Mouse (Mus musculus) heart, postnatal 10 days (tissue): Measurements from ENCODE around the gene Rrp36. TPM values are rescaled to one million over a fixed set of nuclear protein-coding genes. Genes with fewer than 3 reads are reported as not detected.

Experiments used
- DNase-seq, 2 experiments: peaks; one replicate each; pipeline ENCODE4 v3.0.0; 2021
- intact Hi-C: fragments of 180-260 bp; cut with DNase I; formaldehyde crosslinking; loops from one replicate; pipeline ENCODE4 v1.15.1; 2025
- total RNA-seq, 2 experiments: library from RNA; stranded (reverse); gene quantifications; 2 replicates each; pipeline ENCODE4 v1.2.3; 2021

Rrp36 gene
- 10 to 100 TPM; 12.9 to 19.0 TPM for total RNA-seq

DNA sequence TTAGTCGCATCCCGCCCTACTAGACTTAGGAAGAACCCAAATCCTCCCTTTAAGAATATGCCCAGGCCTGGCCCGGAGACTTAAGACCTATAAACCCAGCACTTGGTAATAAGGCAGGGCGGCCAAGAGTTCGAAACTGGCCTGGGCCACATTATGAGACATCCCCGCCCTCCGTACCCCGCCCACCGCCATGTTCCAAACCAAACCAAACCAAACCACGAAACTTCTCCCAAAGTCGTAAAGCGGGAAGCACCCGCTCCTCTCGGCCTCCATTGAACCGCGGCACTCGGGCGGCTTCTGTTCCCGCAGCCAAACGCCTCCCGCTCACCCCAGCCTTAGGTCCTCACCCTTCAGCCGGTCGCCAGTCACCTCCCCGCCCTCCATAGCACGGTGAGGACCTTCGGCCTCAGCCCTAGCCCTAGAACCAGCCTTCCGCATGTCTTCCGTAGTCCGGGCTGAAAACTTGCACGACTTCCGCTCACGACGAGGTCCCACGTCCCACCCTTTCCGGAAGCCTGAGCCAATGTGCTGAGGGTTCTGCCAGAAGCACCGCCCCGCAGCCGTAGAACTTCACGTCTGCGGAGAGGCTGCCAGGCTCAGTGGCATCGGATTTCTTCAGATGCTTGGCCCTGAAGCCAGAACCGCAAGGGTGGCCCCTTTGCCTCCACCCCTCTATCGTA is at the start of gene Rrp36:
Gene Rrp36 (minus strand): TSS at position 503 of the 680 bp plus-strand sequence.
- intact Hi-C loops, result loop anchor here (1.0 to 2.0 kb wide), 2 partner anchors 24 to 41 kb away; partner anchors contain the start of gene Cul7
- peak; percentile 95 to 97 for DNase-seq

DNA sequence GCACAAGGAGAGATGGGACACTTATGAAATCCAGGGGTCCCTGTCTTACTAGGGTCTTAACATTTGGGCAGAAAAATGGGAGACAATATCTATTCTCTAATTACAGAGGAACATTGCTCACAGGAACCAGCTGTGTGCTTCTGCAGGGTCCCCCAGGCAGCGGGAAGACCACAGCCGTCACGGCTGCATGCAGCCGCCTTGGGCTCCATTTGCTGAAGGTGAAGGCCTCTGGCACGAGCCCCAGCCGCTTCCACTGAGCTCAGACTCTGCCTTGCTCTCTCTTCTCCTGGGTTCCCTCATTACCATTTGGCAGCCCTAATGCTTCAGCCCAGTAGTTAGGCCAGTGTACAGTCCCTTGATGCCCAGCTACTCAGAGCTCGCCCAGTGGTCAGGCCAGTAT is 46.9 kb upstream of the Rrp36 start:
- intact Hi-C loops, result no loop called here
- DNase-seq, result no peak

DNA sequence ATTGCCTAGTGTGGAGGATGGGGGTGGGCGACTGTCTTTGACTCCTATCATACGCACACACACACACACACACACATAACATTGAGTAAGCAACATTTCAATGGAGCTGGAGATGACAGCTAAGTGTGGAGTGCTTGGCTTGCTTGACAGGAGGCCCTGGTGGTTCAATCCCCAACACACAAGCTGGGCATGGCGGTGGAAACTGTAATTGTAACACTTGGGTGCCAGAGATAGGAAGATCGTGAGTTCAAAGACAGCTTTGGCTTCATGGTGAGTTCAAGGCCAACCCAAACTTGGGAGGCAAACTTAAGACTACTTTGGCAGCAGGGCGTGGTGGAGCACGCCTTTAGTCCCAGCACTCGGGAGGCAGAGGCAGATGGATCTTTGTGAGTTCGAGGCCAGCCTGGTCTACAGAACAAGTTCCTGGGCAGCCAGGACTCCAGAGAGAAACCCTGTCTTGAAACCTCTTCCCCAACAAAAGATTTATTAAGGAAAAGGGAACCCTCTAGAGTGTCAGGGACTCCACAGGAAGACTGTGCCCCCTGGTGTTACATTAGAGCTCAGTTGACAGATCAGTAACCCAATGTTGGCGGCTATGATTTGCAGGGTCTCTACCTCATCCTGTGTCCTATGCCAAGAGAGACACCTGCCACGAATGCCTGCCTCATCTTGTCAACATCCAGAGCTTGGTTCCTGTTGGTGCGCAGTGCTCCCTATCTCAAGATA is 40.8 kb upstream of the Rrp36 start:
- DNase-seq, result peak in 1 of 2 experiments; percentile 49
- intact Hi-C loops, result loop anchor here (2.0 to 5.0 kb wide), 2 partner anchors 40 to 188 kb away; partner anchors contain the start of gene Rrp36

DNA sequence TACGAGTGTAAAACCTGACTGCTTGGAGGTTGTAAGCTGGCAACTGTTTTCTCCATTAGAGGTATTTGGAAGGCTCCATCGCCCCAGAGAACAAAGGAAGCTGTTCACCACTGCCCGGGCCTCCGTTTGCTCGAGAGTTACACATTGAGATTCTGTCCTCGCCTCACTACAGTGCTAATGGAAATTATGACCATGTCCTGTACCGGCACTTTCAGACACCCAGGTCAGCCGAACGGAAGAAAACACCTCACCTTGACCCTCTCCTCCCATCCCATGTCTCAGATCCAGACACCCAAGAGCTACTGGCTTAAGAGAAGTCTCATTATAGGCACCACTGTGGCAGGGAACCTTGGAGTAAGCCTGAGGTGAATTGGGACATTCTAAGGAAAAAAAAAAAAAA is 39.7 kb upstream of the Rrp36 start:
- intact Hi-C loops, result loop anchor here (2.0 kb wide), 1 partner anchor 39 kb away; the partner anchor contains the start of gene Rrp36
- DNase-seq, result no peak

DNA sequence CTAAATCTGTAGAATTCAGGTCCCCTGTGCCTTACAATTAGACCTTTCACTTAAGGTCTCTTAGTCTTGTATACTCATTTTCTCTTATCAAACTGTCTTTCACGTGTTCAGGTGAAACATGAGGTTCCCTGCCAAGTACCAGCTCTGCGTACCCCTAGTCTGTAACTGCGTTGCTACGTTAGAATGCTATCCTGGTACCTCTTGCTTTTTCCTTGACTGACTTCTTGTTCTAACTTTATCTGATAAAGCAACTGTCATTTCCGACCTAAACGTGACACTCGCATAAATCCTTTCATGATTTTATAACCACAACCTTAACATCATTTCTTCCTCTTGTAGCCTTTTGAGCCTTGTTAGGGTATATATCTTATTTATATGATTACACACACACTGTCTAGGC is 38.3 kb upstream of the Rrp36 start:
- intact Hi-C loops, result no loop called here
- DNase-seq, result no peak

DNA sequence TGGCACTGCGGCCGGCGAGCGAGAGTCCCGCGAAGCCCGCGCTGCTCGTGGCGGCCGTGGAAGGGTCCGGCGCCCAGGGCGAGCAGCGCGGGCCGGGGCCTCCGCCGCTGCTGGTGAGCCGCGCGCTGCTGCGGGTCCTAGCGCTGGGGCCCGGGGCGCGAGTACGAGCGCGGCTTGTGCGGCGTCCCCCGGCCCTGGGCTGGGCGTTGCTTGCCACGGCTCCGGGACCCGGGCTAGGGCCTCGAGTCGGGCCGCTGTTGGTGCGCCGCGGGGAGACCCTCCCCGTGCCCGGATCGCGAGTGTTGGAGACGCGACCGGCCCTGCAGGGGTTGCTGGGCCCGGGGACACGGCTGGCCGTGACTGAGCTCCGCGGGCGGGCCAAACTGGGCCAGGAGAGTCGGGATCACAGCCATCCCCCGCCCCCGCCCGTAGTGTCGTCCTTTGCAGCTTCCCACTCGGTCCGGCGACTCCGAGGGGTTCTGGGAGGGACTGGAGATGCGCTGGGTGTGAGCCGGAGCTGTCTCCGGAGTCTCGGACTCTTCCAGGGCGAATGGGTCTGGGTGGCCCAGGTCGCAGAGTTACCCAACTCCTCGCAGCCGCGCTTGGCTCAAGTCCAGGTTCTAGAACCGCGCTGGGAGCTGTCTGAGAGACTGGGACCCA is 37.6 kb upstream of the Rrp36 start:
- intact Hi-C loops, result no loop called here
- DNase-seq, result peak; percentile 62 to 69

DNA sequence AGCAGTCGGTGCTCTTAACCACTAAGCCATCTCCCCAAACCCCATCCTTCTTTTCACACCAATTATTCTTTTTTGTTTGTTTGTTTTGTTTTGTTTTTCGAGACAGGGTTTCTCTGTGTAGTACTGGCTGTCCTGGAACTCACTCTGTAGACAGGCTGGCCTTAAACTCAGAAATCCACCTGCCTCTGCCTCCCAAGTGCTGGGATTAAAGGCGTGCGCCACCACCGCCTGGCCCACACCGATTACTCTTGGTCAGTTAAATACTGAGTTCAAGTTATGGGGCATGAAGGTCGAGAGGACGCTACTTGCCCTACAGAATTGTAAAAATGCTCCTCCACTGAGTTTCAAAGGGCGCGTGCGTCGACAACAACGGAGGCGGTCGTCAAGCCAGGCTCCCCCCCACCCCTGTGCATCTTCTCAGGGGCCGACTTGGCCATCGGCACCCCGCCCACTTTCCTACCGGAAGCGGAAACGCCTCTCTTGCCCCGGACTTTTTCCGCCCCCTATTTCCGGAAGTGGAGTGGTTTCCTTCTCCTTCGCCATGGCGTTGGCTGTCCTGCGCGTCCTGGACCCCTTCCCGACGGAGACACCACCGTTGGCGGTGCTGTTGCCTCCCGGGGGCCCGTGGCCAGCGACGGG is 36.9 kb upstream of the Rrp36 start, which contains the start of gene Pex6:
Gene Pex6 (plus strand): TSS at position 505 of the 639 bp plus-strand sequence.
- intact Hi-C loops, result no loop called here
- peak; percentile 96 to 97 for DNase-seq

DNA sequence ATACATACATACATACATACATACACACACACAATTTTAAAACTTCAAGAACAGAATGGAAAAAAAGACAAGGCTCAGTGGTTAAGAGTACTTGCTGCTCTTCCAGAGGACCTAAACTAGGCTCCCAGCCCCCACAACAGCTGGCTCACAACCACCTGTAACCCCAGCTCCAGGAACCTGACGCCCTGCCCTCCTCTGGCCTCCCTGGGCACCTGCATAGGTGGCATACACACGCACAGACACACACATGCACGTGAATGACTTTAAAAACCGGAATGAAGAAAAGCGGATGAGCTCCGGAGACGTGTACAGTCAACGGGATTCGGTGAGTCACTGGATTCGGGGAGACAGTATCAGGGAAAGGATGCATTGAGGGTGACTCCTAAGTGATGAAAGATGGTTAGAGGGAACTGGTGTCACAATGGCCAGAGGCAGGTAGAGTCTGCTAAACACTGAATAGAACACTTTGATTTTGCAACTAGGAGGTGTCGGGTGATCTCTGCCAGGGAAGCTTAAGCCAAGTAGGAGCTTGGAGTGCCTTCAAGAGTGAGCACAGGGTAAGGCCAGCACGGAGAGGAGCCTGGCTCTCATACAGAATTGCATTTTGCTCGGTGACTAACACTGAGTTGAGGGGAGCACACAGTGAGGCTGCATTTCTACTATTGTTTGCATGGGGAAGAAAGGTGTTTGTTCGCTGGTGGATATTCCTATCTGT is 32.4 kb upstream of the Rrp36 start:
- intact Hi-C loops, result loop anchor here (10.0 kb wide), 1 partner anchor 152 kb away; the partner anchor contains the start of gene Srf
- DNase-seq, result no peak

DNA sequence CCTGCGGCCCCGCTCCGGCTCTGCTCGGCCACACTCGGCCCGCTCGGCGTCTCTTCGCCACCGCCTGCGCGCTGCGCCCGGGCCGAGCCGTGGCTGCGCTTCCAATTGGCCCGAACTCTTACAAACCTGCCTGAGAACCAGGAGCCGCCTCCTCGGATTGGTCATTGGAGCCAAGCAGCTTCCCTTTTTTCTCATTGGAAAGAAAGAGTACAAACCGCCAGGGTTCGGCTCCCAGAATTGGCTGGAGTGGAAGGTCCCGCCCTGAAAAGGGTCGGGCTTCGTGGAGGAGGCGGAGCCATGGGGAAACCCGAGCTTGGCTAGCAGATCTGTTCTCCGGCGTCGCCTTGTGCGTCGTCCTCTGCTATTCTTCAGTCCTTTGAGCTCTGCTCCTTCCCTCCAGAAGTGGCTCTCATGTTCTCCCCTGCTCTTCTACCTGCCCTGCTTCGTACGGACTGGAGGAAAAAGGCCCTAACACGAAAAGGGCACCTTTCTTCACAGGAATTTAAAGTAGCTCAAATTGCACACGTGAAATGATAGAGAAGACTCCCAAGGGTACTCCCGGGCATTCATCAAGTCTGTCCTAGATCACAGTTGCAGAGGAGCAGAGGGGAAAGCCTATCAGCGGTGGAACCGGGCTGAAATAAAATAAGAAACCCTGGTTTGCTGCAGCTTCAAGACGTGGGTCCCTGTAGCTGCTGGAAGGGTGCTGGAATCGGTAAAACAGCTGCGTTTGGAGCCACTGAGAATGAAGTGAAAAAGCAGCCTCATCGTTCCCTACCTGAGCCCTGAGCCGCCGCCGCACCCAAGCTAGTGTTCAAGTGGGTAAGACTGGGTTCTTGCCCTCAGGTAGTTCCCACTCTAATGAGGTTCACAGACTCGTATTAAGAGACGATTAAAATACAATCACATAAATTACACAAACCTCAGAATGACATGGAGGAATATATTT is 31.0 kb upstream of the Rrp36 start, which contains the start of gene Ppp2r5d:
Gene Ppp2r5d (minus strand): TSS at position 225 of the 949 bp plus-strand sequence.
- DNase-seq, result peak; percentile 98 to 99
- intact Hi-C loops, result loop anchor here (10.0 kb wide), 1 partner anchor 150 kb away; the partner anchor contains the start of gene Srf

DNA sequence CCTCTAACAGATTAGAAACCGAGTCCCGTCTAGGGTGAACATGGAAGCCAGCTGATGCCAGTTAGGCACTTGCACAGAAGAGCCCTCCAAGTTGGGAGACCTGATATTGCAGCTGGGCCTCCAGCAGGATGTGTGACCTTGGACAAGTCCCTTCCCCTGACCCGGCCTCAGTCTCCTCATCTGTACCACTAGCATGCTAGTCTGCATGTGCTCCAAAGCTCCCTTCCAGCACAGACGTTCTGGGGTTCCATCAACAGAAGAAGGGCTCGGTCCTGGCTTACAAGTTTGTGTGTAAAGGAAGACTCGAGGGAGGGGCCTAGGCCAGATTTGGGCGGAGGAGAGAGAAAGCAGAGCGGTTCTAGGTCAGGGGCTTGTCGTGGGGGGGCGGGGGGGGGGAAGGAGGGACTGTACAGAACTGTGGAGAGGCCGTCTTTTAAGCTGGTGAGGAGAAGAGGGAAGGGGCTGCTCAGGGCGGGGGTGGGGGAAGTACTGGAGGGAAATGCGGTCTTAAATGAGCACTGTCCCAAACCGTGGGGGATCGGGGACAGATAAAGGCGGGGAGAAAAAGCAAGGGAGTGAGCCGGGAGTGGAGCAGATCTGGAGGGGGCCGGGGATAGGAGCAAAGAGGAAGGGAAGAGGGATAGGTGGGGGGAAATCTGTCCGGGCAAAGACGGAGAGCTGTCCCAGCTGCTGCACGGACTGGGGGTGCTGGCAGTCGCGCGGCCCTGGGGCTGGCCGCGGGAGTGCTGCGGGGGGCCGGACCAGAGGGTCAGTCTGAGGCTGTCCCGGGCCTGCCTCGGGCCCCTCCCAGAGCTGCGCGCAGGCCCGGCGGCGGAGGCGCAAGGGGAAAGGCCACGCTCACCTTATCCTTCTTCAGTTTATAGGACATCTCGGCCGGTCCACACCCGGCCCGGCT is 30.1 kb upstream of the Rrp36 start:
- intact Hi-C loops, result loop anchor here (1.0 to 10.0 kb wide), 2 partner anchors 23 to 149 kb away; partner anchors contain the start of gene Srf
- no peak for DNase-seq

DNA sequence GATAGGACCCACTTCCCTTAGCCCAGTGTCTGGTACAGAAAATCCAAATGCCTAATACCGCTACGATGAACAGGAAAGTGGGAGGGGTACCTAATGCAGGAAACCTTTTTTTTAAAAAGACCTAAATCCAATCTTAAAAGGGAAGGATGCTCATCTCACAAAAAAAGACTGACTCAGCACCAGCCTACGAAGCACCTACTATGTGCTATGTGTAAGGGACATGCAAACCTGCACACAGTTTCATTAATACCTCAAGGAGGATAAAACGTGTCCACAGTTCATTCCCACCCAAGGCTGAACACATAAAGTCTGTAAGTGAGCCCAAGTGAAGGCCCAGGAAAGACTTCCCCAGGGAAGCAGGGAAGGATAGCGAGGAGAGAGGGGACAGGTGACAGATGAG is 28.4 kb upstream of the Rrp36 start:
- intact Hi-C loops, result loop anchor here (10.0 kb wide), 1 partner anchor 148 kb away; the partner anchor contains the start of gene Srf
- no peak for DNase-seq

DNA sequence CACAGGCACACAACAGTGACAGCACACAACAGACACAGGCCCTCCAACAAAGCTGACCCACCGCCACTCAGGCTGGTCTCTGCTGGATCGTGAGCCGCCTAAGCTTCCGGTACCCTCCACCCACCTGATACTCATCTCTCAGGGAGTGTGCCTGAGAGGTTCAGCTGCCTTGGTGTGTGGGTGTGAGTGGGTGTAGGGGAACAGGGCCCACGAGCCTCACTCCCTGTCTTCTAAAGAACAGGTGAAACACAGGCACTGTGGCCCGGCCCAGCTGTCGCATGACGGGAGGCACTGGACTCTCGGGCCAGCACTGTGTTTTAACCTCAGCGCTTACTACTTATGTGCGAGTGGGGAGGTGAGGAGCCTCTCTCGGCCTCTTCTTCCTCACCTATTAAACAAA is 27.9 kb upstream of the Rrp36 start:
- DNase-seq, result no peak
- intact Hi-C loops, result loop anchor here (10.0 kb wide), 1 partner anchor 147 kb away; the partner anchor contains the start of gene Srf

DNA sequence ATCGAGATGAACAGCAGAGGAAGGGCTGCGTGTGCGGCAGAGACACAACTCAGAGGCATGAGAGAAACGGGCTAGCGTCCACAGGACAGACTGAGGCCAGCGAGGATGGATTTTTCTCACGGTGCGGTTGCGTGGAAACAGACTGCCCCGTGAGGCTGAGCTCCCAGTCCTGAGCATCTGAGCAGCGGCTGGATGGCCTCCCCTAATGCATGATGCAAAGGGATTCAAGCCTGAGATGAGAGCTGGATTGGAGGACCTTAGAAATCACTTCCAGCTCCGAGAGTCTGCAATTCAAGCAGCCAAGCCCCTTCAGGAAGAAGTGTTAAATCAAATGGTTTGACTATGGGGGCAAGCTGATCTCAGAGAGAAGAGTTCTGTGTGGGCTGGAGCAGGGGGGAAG is 27.3 kb upstream of the Rrp36 start:
- DNase-seq, result no peak
- intact Hi-C loops, result loop anchor here (10.0 kb wide), 1 partner anchor 147 kb away; the partner anchor contains the start of gene Srf

DNA sequence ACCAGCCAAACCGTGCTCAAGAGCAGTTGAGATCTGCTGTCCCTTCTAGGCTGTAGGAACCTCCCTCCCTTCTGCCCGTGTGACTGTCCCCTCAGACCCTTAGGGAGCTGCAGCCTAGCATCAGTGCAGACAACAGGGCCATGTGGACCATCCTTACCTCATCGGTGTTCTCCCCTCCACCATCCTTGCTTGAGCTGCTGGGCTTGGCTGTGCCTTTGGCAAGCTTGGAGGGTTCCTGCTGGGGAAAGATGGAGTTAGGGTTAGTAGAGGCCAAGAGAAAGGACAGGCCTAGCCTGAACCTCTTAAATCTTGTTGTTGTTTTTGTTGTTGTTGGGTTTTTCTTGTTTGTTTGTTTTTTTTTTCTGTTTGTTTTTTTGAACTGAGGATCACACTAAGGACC is 25.8 kb upstream of the Rrp36 start:
- intact Hi-C loops, result loop anchor here (10.0 kb wide), 1 partner anchor 145 kb away; the partner anchor contains the start of gene Srf
- DNase-seq, result no peak

DNA sequence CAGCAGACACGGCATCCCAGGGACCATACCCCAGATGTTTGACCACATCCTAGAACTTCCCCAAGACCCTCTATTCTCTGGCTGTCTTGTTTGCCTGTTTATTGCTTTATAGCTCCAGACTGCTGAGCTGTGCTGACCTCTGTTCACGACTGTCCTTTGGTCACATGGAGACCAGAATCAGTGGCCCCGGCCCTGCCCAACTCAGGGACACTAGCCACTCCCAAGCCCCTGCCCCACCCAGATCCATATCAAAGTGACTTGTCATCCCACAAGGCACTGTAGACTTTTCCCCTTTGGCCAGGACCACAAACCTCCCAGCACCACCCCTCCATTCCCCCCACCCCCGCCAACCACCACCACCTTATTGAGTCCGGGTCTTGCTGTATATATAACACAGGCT is 25.1 kb upstream of the Rrp36 start:
- intact Hi-C loops, result no loop called here

DNA sequence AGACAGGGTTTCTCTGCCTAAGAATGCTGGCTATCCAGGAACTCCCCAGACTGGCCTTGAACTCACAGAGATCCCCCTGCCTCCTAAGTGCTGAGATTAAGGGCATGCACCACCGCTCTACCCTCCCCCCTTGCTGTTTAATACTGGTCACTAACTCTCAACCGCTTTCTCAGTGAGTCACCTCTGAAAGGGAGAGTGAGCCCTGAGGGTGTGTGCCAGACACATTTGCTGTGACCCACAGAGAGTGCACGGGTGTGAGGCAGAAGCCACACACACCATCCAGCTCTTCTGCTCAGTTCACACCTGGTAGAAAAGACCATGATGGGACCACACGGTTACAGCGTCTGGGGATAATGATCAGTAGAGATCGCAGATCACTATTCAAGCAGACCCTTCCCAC is 24.4 kb upstream of the Rrp36 start:
- DNase-seq, result no peak
- intact Hi-C loops, result no loop called here

More for the DNA sequence above, 25.1 kb upstream of the Rrp36 start:
- no peak for DNase-seq

DNA sequence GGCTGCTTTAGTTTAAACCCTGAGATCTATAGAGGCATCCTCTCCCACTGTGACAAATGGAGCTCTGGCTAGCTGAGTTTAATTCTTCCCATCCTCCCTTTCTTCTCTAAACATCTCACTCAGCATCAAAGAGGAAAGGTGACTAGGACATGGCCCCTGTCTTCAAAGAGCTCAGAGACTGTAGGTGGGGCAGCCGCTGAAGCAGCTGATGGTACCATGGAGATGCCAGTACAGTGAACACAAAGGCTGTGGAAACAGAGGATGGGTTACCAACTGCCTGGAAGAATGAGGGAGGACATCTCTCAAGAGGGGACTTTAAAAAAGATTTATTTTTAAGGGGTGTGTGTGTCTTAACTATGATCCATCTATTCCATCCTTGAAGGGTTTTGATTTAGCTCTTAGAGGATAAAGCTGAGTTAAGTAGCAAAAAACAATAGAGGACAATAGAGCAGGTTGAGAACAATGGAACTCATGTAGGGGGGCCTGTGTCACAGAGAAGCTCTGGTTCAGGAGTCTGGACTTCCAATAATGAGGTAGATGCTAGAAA is 20.4 kb upstream of the Rrp36 start:
- intact Hi-C loops, result no loop called here
- DNase-seq, result no peak
